Mouse (Mus musculus): Measurements from ENCODE around the gene Phrf1. TPM values are rescaled to one million over a fixed set of nuclear protein-coding genes. Genes with fewer than 3 reads are reported as not detected.

Phrf1 gene
- polyA plus RNA-seq, 1 experiment from 2014 or later: 32.6 TPM

DNA sequence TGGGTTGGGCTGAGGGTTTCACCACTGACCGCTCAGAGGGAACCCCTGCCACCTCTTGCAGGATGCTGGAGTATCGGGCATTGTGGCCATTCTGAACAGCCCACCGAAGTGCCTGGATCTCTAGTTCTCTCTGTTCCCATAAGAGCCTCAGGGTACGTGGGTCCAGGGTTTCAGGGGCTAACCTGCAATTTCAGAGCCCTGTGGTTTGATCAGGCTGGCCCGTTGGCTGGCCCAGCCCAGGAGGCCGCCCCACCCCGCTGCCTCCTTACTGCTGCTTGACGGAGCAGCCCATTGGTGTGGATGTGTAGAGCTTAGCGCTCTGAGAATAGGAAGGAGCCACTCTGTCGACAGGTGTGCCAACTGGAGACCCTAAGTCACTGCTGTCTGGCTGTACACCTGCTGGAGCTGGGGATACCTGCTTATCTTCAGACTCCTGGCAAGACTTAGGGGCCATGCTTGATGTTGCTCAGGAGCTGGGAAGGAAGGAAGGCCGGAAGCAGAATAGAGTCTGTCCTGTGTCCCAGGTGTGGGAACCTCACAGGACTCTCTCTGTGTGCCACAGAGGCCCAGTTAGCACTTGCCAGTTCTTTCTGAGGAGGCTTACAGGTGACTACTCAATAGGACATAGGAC, 14.9 kb upstream of the Phrf1 start, which contains the start of gene Lmntd2:
Lmntd2 (minus strand) TSS at position 476 of the 631 bp plus-strand sequence.
- Histone ChIP-seq H3K36me3 (peaks cover 17% of the 10 kb centered on the region), H3K27ac (peak within 1 kb of the TSS; percentile 93), H3K9me3 (replicated peaks) (no peaks in the 10 kb centered on the region), H3K4me3 (replicated peaks) (peak within 1 kb of the TSS; percentile 82), H3K4me2 (peak within 1 kb of the TSS; percentile 100), H3K4me1 (replicated peaks) (peaks cover 96% of the 10 kb centered on the region), H3K27me3 (no peaks in the 10 kb centered on the region), H3K9ac (peak within 1 kb of the TSS; percentile 78)
- ATAC-seq (ENCODE audit: low read depth) (no peak), DNase-seq (no peak)
- WGBS (ENCODE audit: insufficient replicate concordance): 83% methylated on average over 11 of the region's 11 CpGs

DNA sequence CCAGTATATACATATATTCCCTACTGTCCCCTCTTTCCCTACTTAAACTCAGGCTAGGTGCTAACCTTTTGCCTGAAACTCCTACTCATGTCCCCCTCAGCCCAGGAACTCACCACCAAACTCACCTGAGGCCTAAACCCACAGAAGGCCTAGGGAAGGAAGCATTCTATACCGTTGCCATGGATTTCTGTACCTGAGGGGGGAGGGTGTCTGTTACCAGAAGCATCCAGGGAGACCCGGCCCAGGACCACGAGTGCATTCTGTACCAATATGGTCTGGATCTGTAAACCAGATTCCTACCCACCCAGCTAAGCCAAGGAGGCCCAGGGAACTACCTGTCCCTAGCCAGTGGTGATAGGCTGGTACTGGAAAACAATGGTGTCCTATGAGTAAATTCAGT, 14.3 kb upstream of the Phrf1 start:
- H3K36me3 ChIP-seq: peaks cover 23% of the 10 kb centered on the region
- WGBS (ENCODE audit: insufficient replicate concordance): 72% methylated on average over 3 of the region's 3 CpGs
- ATAC-seq (ENCODE audit: low read depth): no peak
- peak overlapping the region; percentile 89 for H3K27ac ChIP-seq
- no peaks in the 10 kb centered on the region for H3K9me3 ChIP-seq (replicated peaks)
- H3K4me1 ChIP-seq (replicated peaks): peaks cover 96% of the 10 kb centered on the region
- no peaks in the 10 kb centered on the region for H3K27me3 ChIP-seq
- no peak overlapping the region for H3K4me3 ChIP-seq (replicated peaks)
- DNase-seq: no peak
- peak overlapping the region; percentile 78 for H3K9ac ChIP-seq
- H3K4me2 ChIP-seq: 0 out of 2 replicates have a peak overlapping the region, but pooled peaks have one; percentile 0

DNA sequence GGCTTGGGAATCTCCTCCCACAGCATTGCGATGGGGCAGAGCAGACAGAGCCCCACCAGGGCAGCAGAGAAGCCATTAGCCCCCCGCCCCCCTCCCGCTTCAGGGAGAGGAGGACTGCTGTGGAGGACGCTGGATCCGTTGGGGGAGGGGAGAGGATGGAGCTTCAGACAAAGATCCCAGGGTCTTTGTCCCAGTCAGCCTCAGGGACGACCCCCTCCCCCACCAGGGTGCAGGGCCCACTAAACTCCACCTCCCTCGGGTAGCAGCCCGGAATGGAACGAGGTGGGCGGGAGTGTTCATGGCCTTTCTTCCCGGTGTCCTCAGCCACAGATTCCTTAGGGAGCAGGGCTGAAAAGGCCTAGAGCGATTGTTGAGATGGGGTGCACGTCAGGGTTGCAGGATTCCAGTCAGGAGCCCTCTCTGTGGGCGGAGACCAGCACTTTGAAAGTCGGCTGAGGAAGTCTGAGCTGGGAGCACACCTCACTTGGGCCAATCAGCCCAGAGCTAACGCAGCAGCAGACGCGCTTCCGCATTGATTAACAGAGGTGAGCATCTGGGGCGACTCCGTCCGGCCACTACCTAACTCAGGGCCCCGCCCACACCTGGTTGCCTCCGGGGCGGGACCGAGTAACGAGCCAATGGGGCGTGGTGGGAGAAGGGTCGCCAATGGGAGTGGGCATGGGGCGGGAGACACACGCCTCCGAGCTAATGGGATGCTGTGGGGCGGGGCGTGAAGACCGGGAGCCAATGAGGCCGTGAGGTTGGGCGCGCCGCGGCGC, 13.3 kb upstream of the Phrf1 start, which contains the start of gene Rassf7:
Rassf7 (plus strand) TSS at position 760 of the 779 bp plus-strand sequence.
- peaks cover 96% of the 10 kb centered on the region for H3K4me1 ChIP-seq (replicated peaks)
- peak; percentile 94 for ATAC-seq (ENCODE audit: low read depth)
- H3K4me3 ChIP-seq (replicated peaks): peak within 1 kb of the TSS; percentile 82
- peaks cover 31% of the 10 kb centered on the region for H3K36me3 ChIP-seq
- no peaks in the 10 kb centered on the region for H3K9me3 ChIP-seq (replicated peaks)
- 2% methylated on average over 41 of the region's 41 CpGs for WGBS (ENCODE audit: insufficient replicate concordance)
- no peaks in the 10 kb centered on the region for H3K27me3 ChIP-seq
- peak within 1 kb of the TSS; percentile 91 for H3K27ac ChIP-seq
- peak within 1 kb of the TSS; percentile 100 for H3K4me2 ChIP-seq
- peak; percentile 98 for DNase-seq
- H3K9ac ChIP-seq: peak within 1 kb of the TSS; percentile 90

DNA sequence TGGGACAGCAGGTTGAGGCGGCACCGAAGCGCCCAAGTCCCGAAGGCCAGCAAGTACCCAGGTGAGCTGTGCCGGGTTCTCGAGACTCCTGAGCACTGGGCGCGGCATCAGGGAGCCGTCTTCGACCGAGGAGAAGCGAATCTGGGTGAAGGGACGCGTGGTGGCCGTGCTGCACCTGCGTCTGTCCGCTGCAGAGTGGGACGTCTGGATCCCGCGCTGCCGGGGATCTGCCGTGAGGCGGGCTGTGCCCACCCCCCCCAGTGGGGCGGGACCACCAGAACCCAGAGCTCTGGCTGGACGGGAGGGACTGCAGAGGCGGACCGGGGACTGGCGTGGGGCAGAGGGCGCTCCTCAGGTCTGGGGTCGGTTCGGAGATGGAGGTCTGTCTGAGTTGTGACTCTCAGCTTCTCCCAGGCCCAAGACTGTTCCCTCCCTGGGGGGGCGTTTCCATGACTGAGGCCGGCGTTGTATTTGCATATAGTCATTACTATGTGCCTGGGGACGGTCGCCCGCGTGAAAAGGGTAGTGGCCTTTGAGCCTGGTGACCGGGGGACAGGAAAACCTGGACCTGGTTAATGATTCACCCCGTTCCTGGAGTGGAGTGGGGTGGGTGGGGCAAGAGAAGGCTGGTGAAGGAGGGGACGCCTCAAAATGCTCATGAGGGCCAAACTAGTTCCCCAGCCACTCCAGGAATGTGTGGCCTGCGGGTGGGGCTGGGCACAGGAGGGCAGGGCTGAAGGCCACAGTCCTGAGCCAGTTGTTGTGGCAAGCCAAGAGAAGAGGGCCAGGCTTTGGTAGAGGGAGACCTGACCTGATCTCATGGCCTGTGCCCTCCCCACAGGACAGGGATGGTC, 12.5 kb upstream of the Phrf1 start:
- peaks cover 96% of the 10 kb centered on the region for H3K4me1 ChIP-seq (replicated peaks)
- peak; percentile 49 for ATAC-seq (ENCODE audit: low read depth)
- no peaks in the 10 kb centered on the region for H3K9me3 ChIP-seq (replicated peaks)
- 2% methylated on average over 42 of the region's 42 CpGs for WGBS (ENCODE audit: insufficient replicate concordance)
- H3K4me3 ChIP-seq (replicated peaks): peak overlapping the region; percentile 82
- peak; percentile 65 for DNase-seq
- H3K27me3 ChIP-seq: no peaks in the 10 kb centered on the region
- peak overlapping the region; percentile 91 for H3K27ac ChIP-seq
- H3K36me3 ChIP-seq: peaks cover 31% of the 10 kb centered on the region
- peak overlapping the region; percentile 100 for H3K4me2 ChIP-seq
- peak overlapping the region; percentile 90 for H3K9ac ChIP-seq

DNA sequence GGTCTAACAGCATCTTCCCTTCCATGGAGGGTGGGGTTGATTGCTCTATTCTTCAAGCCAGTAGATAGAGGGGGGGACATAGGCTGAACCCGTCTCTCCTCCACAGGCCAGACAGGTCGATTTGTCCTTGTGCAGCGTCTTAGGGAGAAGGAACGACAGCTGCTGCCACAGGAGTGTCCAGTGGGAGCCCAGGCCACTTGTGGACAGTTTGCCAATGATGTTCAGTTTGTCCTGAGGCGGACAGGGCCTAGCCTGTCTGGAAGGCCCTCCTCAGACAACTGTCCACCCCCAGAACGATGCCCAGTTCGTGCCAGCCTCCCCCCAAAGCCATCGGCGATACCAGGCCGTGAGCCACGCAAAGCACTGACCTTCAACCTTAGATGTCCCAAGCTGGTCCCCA, 11.7 kb upstream of the Phrf1 start:
- Histone ChIP-seq H3K4me2 (peak overlapping the region; percentile 100), H3K36me3 (peaks cover 31% of the 10 kb centered on the region), H3K27me3 (no peaks in the 10 kb centered on the region), H3K9me3 (replicated peaks) (no peaks in the 10 kb centered on the region), H3K4me3 (replicated peaks) (peak overlapping the region; percentile 82), H3K4me1 (replicated peaks) (peaks cover 92% of the 10 kb centered on the region), H3K9ac (peak overlapping the region; percentile 90), H3K27ac (peak overlapping the region; percentile 91)
- ATAC-seq (ENCODE audit: low read depth) (no peak), DNase-seq (no peak)
- WGBS (ENCODE audit: insufficient replicate concordance): 82% methylated on average over 11 of the region's 11 CpGs

DNA sequence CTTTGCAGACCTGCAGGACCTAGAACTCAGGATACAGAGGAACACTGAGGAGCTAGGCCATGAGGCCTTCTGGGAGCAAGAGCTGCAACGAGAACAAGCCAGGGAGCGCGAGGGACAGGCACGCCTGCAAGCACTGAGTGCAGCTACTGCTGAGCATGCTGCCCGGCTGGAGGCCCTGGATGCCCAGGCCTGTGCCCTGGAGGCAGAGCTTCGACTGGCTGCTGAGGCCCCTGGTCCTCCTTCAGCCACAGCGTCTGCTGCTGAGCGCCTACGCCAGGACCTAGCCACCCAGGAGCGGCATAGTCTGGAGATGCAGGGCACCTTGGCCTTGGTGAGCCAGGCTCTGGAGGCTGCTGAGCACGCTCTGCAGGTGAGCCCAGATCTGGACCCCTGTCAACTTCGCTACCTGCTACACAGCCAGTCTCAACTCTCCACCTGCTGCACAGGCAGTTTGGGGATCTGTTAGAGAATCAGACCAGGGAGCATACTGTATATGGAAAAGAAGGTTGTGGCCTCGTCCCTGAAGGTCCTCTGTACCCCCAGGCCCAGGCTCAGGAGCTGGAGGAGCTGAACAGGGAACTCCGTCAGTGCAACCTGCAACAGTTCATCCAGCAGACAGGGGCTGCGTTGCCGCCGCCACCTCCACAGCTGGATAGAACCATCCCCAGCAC, 11.1 kb upstream of the Phrf1 start:
- H3K9ac ChIP-seq: peak overlapping the region; percentile 90
- peak overlapping the region; percentile 89 for H3K27ac ChIP-seq
- H3K4me3 ChIP-seq (replicated peaks): peak overlapping the region; percentile 82

DNA sequence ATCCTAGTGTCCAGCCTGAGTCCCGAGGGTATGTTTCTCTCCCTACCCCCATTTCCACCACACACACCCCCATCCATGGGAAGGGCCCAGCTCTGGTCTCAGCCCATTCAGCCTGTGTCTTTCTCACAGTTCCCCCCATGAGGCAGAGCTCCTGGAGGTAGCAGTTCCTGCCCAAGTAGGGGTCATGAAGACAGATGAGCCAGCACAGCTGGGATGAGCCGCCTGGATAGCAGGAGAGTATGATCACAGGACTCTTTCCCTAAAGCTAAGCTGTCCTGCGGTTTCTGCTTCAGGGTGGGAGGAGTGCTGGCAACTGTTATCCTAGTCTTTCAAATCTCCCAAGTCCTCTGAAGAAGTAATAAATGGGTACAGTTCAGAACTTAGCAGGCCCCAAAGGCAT, 10.4 kb upstream of the Phrf1 start:
- DNase-seq (no peak), ATAC-seq (ENCODE audit: low read depth) (no peak)
- no peaks in the 10 kb centered on the region for H3K9me3 ChIP-seq (replicated peaks)
- H3K36me3 ChIP-seq: peaks cover 31% of the 10 kb centered on the region
- no peaks in the 10 kb centered on the region for H3K27me3 ChIP-seq
- 83% methylated on average over 3 of the region's 3 CpGs for WGBS (ENCODE audit: insufficient replicate concordance)
- 0 out of 2 replicates have a peak overlapping the region, but pooled peaks have one; percentile 13 for H3K4me2 ChIP-seq
- peaks cover 92% of the 10 kb centered on the region for H3K4me1 ChIP-seq (replicated peaks)
- peak overlapping the region; percentile 90 for H3K9ac ChIP-seq
- H3K4me3 ChIP-seq (replicated peaks): no peak overlapping the region; the same call in 1 of the 2 replicates
- H3K27ac ChIP-seq: peak overlapping the region; percentile 89

More for the DNA sequence above, 11.1 kb upstream of the Phrf1 start:
- 90% methylated on average over 17 of the region's 17 CpGs for WGBS (ENCODE audit: insufficient replicate concordance)
- H3K4me2 ChIP-seq: peak overlapping the region; percentile 100
- DNase-seq (no peak), ATAC-seq (ENCODE audit: low read depth) (no peak)
- H3K36me3 ChIP-seq: peaks cover 31% of the 10 kb centered on the region
- H3K9me3 ChIP-seq (replicated peaks): no peaks in the 10 kb centered on the region
- H3K27me3 ChIP-seq: no peaks in the 10 kb centered on the region
- H3K4me1 ChIP-seq (replicated peaks): peaks cover 92% of the 10 kb centered on the region

DNA sequence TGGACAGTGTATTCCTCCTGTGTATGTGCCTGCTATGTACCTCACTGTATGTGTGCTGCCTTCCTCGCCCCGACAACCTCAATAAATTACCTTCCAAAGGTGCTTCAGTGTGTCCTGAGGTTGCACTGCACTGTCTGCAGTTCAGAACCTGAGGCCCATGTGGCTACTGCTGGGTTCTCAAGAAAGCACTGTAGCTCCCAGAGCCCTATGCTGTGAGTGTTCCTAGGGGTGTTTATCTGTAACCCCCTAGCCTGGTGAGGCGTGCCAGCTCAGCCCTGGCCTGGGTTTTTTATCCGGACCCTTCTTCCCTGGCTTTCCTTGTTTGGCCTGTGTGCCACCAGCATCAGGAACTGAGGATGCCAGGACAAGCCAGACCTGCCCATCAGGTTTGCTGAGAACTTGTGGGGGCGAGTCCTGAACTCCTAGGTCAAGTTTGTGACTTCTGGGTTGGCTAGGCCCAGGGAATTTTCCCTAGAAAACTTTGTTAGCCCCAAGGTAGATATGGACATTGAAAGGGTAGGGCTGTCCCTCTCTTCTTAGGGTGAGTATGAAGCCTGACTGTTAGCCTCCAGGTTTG, 9.9 kb upstream of the Phrf1 start:
- DNase-seq (no peak), ATAC-seq (ENCODE audit: low read depth) (no peak)
- peaks cover 31% of the 10 kb centered on the region for H3K36me3 ChIP-seq
- peaks cover 89% of the 10 kb centered on the region for H3K4me1 ChIP-seq (replicated peaks)
- H3K4me2 ChIP-seq: no peak overlapping the region
- 80% methylated on average over 5 of the region's 5 CpGs for WGBS (ENCODE audit: insufficient replicate concordance)
- H3K27me3 ChIP-seq: no peaks in the 10 kb centered on the region
- H3K4me3 ChIP-seq (replicated peaks): no peak overlapping the region
- H3K9me3 ChIP-seq (replicated peaks): no peaks in the 10 kb centered on the region
- peak overlapping the region; percentile 89 for H3K27ac ChIP-seq
- H3K9ac ChIP-seq: peak overlapping the region; percentile 90

DNA sequence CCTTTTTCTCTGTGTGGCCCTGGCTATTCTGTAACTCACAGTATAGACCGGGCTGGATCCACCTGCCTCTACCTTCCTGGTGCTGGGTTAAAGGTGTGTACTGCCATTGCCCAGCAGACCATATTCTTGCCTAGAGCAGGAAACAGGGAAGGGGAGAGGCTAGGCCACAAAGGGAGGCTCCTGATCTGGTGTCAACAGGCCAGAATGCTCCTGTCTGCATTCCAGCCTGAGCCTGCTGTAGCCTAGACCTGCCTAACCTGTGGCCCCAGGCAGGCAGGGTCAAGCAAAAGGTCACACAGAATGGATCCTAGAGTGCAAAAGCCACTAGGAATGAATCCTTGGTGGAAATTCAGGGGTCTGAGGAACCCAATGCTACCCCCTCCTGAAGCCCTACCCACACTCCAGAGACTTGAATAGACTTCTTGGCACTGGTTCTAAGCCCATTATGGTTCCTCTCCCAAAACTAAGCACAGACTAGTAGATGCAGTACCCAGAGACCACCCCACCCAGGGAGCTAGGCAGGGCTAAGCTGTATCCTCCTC, 9.0 kb upstream of the Phrf1 start:
- ATAC-seq (ENCODE audit: low read depth) (no peak), DNase-seq (no peak)
- Histone ChIP-seq H3K9ac (peak overlapping the region; percentile 39), H3K36me3 (peaks cover 31% of the 10 kb centered on the region), H3K4me2 (peak overlapping the region; percentile 99; the same call in 1 of the 2 replicates), H3K4me1 (replicated peaks) (peaks cover 80% of the 10 kb centered on the region), H3K27ac (peak overlapping the region; percentile 89), H3K9me3 (replicated peaks) (no peaks in the 10 kb centered on the region), H3K27me3 (no peaks in the 10 kb centered on the region), H3K4me3 (replicated peaks) (no peak overlapping the region)
- 93% methylated on average over 1 of the region's 1 CpGs for WGBS (ENCODE audit: insufficient replicate concordance)

DNA sequence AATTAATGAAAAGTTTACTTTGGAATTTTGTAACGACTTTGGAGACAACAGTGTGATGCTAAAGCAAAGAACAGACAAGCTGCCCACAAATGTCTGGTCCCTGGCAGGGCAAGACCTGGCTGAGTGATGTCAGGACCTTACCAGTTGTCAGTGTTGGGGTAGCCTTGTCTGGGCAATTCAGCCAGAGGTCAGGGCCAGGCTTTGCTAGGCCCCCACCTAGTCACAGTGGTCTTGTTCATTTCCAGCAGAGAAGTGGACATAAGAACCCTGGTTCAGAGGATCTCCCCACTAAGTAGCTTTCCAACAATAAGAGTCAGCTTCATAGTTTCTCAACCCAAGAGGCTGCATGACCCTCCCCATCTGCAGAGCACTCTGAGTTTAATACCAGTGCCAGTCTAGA, 8.2 kb upstream of the Phrf1 start:
- Histone ChIP-seq H3K27ac (peak overlapping the region; percentile 89), H3K9me3 (replicated peaks) (no peaks in the 10 kb centered on the region), H3K27me3 (no peaks in the 10 kb centered on the region), H3K4me3 (replicated peaks) (peak overlapping the region; percentile 78), H3K4me2 (peak overlapping the region; percentile 99), H3K36me3 (peaks cover 31% of the 10 kb centered on the region), H3K4me1 (replicated peaks) (peaks cover 72% of the 10 kb centered on the region), H3K9ac (peak overlapping the region; percentile 95)
- WGBS (ENCODE audit: insufficient replicate concordance): 75% methylated on average over 1 of the region's 1 CpGs
- DNase-seq (no peak), ATAC-seq (ENCODE audit: low read depth) (no peak)
